Comparison of ENCODE assay signal across 9 mouse cellular contexts in the genomic region with DNA sequence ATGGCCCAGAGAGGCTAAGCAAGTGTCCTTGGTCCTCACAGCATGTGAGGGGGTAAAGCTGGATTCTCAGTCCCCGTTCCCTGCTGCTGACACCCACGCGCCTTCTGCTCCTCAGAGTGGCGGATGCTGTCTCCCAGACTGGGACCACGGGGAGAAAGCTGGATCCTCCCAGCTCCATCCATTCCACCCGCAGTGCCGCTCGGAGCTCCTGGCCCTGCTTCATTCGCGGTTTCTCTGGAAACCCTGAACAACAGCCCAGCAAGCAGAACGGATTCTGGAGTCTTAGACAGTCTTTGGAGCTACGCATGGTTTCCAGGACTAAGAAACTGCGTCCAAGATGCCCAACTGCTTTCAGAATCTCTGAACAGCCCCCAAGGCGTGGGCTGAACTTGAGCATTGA.
DNase-seq lines count a peak whose midpoint lies in the region; ATAC-seq and TF ChIP-seq lines count a peak whose summit lies in the region.
"Had no signal": no experiment of that assay in that cellular context is flagged by ENCODE, and none has a peak within 500 bp of the region (broad histone marks: within the 10 kb centered on the region; RNA-seq: fewer than 3 reads in every experiment).

No protein-coding gene starts in this region.

- H3K9me3 ChIP-seq in embryonic facial prominence, embryonic 13.5 days, result no peaks in the 10 kb centered on the region
- no peaks in the 10 kb centered on the region for H3K9me3 ChIP-seq in hindbrain, embryonic 16.5 days (ENCODE audit: control insufficient read depth, low read length)
- no peaks in the 10 kb centered on the region for H3K9me3 ChIP-seq in midbrain, embryonic 11.5 days (ENCODE audit: control insufficient read depth, low read length)
- H3K9me3 ChIP-seq: limb, embryonic 12.5 days had no signal

- no peak overlapping the region for H3K4me3 ChIP-seq in embryonic facial prominence, embryonic 13.5 days
- H3K4me3 ChIP-seq in hindbrain, embryonic 16.5 days (ENCODE audit: low read length), result no peak overlapping the region
- no peak overlapping the region for H3K4me3 ChIP-seq in midbrain, embryonic 11.5 days (ENCODE audit: low read depth, low read length)
- no peak overlapping the region for H3K4me3 ChIP-seq in thymus, adult 2 months (ENCODE audit: control insufficient read depth, insufficient read depth, low read length)
- H3K4me3 ChIP-seq: limb, embryonic 12.5 days had no signal

- no peak overlapping the region for H3K4me2 ChIP-seq in embryonic facial prominence, embryonic 13.5 days
- no peak overlapping the region for H3K4me2 ChIP-seq in hindbrain, embryonic 16.5 days (ENCODE audit: low read length)
- H3K4me2 ChIP-seq in midbrain, embryonic 11.5 days, result no peak overlapping the region
- H3K4me2 ChIP-seq: limb, embryonic 12.5 days had no signal

- TF ChIP-seq POLR2A in thymus, adult 2 months (IDR thresholded peaks at IDR 0.05; ENCODE audit: control insufficient read depth, extremely low read depth, insufficient read depth, low read length, poor library complexity), result no peak

- DNase-seq in gastrocnemius, postnatal 14 days, result peak; percentile 43
- no peak for DNase-seq in gastrocnemius, adult 18-20 months (ENCODE audit: low spot score)
- DNase-seq in midbrain, embryonic 11.5 days (ENCODE audit: low spot score, missing footprints), result no peak
- DNase-seq in spleen, postnatal 14 days (ENCODE audit: low spot score in 2 of 2), result no peak
- DNase-seq in thymus, adult 2 months, result no peak
- DNase-seq in gastrocnemius, postnatal 25 days, result no peak

- no peak for ATAC-seq in embryonic facial prominence, embryonic 13.5 days (ENCODE audit: insufficient number of reproducible peaks, insufficient read depth, low FRiP score, low TSS enrichment, low read depth)
- peak; percentile 9; the same call in 1 of the 2 replicates for ATAC-seq in hindbrain, embryonic 16.5 days
- ATAC-seq in midbrain, embryonic 11.5 days (ENCODE audit: low FRiP score), result no peak

- H3K27me3 ChIP-seq in embryonic facial prominence, embryonic 13.5 days, result no peaks in the 10 kb centered on the region
- H3K27me3 ChIP-seq in hindbrain, embryonic 16.5 days (replicated peaks; ENCODE audit: control insufficient read depth, insufficient read depth, low read length), result no peaks in the 10 kb centered on the region
- no peaks in the 10 kb centered on the region for H3K27me3 ChIP-seq in midbrain, embryonic 11.5 days (ENCODE audit: control insufficient read depth, insufficient read depth, low read length)
- no peaks in the 10 kb centered on the region for H3K27me3 ChIP-seq in thymus, adult 2 months (ENCODE audit: control insufficient read depth, insufficient read depth, low read length)
- H3K27me3 ChIP-seq: limb, embryonic 12.5 days had no signal

- H3K4me1 ChIP-seq in embryonic facial prominence, embryonic 13.5 days, result peaks cover 38% of the 10 kb centered on the region
- H3K4me1 ChIP-seq in hindbrain, embryonic 16.5 days (ENCODE audit: control insufficient read depth, insufficient read depth, low read depth, low read length), result peaks cover 26% of the 10 kb centered on the region
- peaks cover 62% of the 10 kb centered on the region for H3K4me1 ChIP-seq in midbrain, embryonic 11.5 days (ENCODE audit: control insufficient read depth, insufficient read depth, low read length)
- H3K4me1 ChIP-seq in thymus, adult 2 months (replicated peaks; ENCODE audit: control insufficient read depth, insufficient read depth, low read length), result peaks cover 26% of the 10 kb centered on the region

- intact Hi-C loops in gastrocnemius, postnatal 14 days (cut with DNase I; ENCODE audit: low total_unique reads), result no loop called here

- H3K36me3 ChIP-seq in embryonic facial prominence, embryonic 13.5 days, result no peaks in the 10 kb centered on the region
- H3K36me3 ChIP-seq in hindbrain, embryonic 16.5 days (ENCODE audit: control insufficient read depth, insufficient read depth, low read length), result no peaks in the 10 kb centered on the region
- H3K36me3 ChIP-seq in midbrain, embryonic 11.5 days (ENCODE audit: control insufficient read depth, insufficient read depth, low read length), result no peaks in the 10 kb centered on the region
- H3K36me3 ChIP-seq in thymus, adult 2 months (ENCODE audit: control insufficient read depth, insufficient read depth, low read length), result no peaks in the 10 kb centered on the region
- H3K36me3 ChIP-seq: limb, embryonic 12.5 days had no signal

- WGBS in embryonic facial prominence, embryonic 13.5 days, result 61% methylated on average over 14 of the region's 14 CpGs
- WGBS in hindbrain, embryonic 16.5 days, result 43% methylated on average over 14 of the region's 14 CpGs
- whole genome bisulfite sequencing in midbrain, embryonic 11.5 days, result 53% methylated on average over 14 of the region's 14 CpGs
- WGBS in thymus, adult 2 months, result 92% methylated on average over 14 of the region's 14 CpGs

- TF ChIP-seq CTCF in thymus, adult 2 months (IDR thresholded peaks at IDR 0.05; ENCODE audit: borderline replicate concordance, control insufficient read depth, extremely low read depth, insufficient read depth, low read length, poor library complexity), result no peak

- H3K27ac ChIP-seq in embryonic facial prominence, embryonic 13.5 days, result peak overlapping the region; percentile 22; the same call in 1 of the 2 replicates
- peak overlapping the region; percentile 72 for H3K27ac ChIP-seq in hindbrain, embryonic 16.5 days (ENCODE audit: low read depth, low read length)
- H3K27ac ChIP-seq in midbrain, embryonic 11.5 days (ENCODE audit: low read depth, low read length), result peak overlapping the region; percentile 57
- no peak overlapping the region for H3K27ac ChIP-seq in thymus, adult 2 months (ENCODE audit: control insufficient read depth, insufficient read depth, low read length)

- no peak overlapping the region; the same call in 1 of the 2 replicates for H3K9ac ChIP-seq in embryonic facial prominence, embryonic 13.5 days
- no peak overlapping the region for H3K9ac ChIP-seq in hindbrain, embryonic 16.5 days (ENCODE audit: low read depth, low read length)
- peak overlapping the region; percentile 44 for H3K9ac ChIP-seq in midbrain, embryonic 11.5 days (ENCODE audit: low read length)
- H3K9ac ChIP-seq: limb, embryonic 12.5 days had no signal
